In the genomic region with DNA sequence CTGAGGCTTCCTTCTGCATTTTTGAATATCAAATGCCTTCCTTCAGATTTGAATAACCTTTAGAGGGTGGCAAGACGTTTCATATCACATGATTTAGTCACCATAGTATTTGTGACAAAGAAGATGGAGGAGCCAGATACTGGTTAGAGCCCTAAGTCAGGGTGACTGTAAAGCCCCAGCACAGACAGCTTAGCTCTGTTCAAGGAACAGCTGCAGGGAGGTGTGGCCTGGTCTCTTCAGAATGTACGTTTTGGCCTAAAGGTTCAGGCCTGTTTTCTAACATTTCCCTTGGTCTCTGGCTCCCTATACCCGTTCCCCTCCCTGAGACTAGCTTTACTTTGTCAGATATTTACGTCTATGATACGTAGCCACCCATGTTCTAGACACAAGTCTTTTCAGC, we compare ENCODE assay signal across 19 mouse cellular contexts.
A peak's percentile ranks its signal among the peaks of the same experiment; 100 is the strongest.
DNase-seq lines count a peak whose midpoint lies in the region; TF ChIP-seq lines count a peak whose summit lies in the region.
"Had no signal": no experiment of that assay in that cellular context is flagged by ENCODE, and none has a peak within 500 bp of the region (broad histone marks: within the 10 kb centered on the region; RNA-seq: fewer than 3 reads in every experiment).

No protein-coding gene starts in this region.

- intact Hi-C loops in heart, postnatal 25 days (cut with DNase I) = no loop called here

- H3ac ChIP-seq in myocyte (ENCODE audit: control insufficient read depth, insufficient read length) = no peak overlapping the region

- H3K36me3 ChIP-seq in myocyte (ENCODE audit: control insufficient read depth, insufficient read depth) = no peaks in the 10 kb centered on the region
- H3K36me3 ChIP-seq: G1E had no signal

- no peak overlapping the region for H3K4me3 ChIP-seq in myocyte

- TF ChIP-seq POLR2A in myocyte (IDR thresholded peaks at IDR 0.05; ENCODE audit: insufficient read length, low read depth) = no peak

- DNase-seq in heart, adult 11 months = peak; percentile 7
- DNase-seq in heart, postnatal 25 days (ENCODE audit: low spot score) = no peak
- DNase-seq in right cerebral cortex, postnatal 10 days (ENCODE audit: low spot score in 2 of 2) = peak; percentile 1 to 4
- DNase-seq in right cerebral cortex, postnatal 4 days = no peak
- DNase-seq in testis, postnatal 10 days (ENCODE audit: low spot score) = peak; percentile 7
- no peak for DNase-seq in testis, postnatal 14 days (ENCODE audit: low spot score)
- no peak for DNase-seq in left cerebral cortex, adult 11 months (ENCODE audit: low spot score)
- DNase-seq: adrenal gland, adult 2 months; adrenal gland, adult 8-10 months; adrenal gland, postnatal 10 days; adrenal gland, postnatal 14 days; adrenal gland, postnatal 25 days; adrenal gland, postnatal 36 days; cerebellum, adult 11 months; cerebellum, adult 11-12 months had no signal

- no peaks in the 10 kb centered on the region for H3K79me2 ChIP-seq in myocyte (ENCODE audit: control insufficient read depth, insufficient read depth)

- no peak overlapping the region for H3K4me2 ChIP-seq in myocyte (ENCODE audit: low read depth)

- H3K27me3 ChIP-seq in myocyte (ENCODE audit: control insufficient read depth, insufficient read depth, insufficient read length) = no peaks in the 10 kb centered on the region
- H3K27me3 ChIP-seq: CH12.LX, Patski had no signal

TF ChIP-seq in myocyte, 11 proteins besides CTCF, POLR2A, EP300 and RAD21:
- TF ChIP-seq CEBPB (IDR thresholded peaks at IDR 0.05; ENCODE audit: insufficient read depth, poor library complexity, severe bottlenecking) (no peak), SRF (IDR thresholded peaks at IDR 0.05; ENCODE audit: control insufficient read depth, insufficient read length, low read depth) (no peak), USF1 (IDR thresholded peaks at IDR 0.05; ENCODE audit: low read depth) (no peak), MYOD1 (IDR thresholded peaks at IDR 0.05; ENCODE audit: control insufficient read depth in 1 of 3, insufficient read length in 2 of 3, low read depth in 2 of 3) (peak in 2 of 3 experiments; percentile 28 to 70), MAX (IDR thresholded peaks at IDR 0.05; ENCODE audit: low read depth) (no peak), MYOG (IDR thresholded peaks at IDR 0.05; ENCODE audit: control insufficient read depth in 1 of 3, insufficient read depth in 1 of 3, insufficient read length in 2 of 3, low read depth in 2 of 3) (peak in 1 of 3 experiments; percentile 54)

Comparison
In these comparisons a context has a peak if more than half of its experiments do, and no peak if none do; other contexts are left out.
1. DNase-seq: peak in heart, adult 11 months (single experiment), right cerebral cortex, postnatal 10 days (2 of 2) and testis, postnatal 10 days (single experiment); none in heart, postnatal 25 days (single experiment), right cerebral cortex, postnatal 4 days (single experiment), testis, postnatal 14 days (single experiment) and left cerebral cortex, adult 11 months (single experiment).